Mouse (Mus musculus) kidney, postnatal 25 days (tissue): ENCODE results near the gene Vwa2.
A peak's percentile ranks its signal among the peaks of the same experiment; 100 is the strongest.

ENCODE experiments used
- DNase-seq, 2 experiments: peaks; one replicate each; pipeline ENCODE4 v3.0.0; 2021; ENCODE audit warnings: mixed read lengths in 2 of 2

The Vwa2 gene

DNA sequence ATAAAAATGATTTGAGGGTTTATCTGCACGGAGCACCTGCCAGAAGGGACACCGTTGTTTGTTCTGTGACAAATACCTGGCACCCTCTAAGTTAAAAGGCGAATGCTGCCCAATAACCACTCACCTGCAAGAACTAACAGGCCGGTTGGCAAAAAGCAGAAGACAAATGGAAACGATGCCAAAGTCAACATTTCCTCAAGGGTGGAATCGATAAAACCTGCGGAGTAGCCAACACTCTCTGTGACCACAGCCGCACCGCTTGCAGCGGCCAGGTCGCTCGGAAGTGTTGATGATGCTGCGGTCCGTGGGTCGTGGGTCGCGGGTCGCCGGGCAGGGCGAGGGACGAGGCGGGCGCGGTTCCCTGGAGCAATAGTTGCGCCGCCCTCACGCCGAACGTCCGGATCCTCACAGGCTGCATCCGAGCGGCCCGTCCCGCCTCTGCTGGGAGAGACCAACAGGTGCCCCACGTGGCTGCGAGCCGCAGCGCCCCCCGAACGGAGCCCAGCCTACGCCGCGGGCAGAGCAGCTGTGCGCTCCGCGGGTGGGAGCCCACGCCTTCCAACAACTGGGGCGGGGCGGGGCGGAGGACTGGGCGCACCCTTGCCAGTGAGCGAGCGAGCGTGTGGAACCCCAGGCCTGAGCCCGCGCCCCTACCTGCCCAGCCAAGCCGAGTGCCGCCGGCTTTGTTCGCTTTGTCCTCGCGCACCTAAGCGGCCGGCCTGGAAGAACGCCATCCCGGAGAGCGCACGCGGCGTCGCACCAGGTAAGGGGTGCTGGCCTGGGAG is at the start of gene Vwa2:
TSS of gene Vwa2 (plus strand) at position 434 of the 785 bp plus-strand sequence.
- DNase-seq: peak; percentile 25 to 65

DNA sequence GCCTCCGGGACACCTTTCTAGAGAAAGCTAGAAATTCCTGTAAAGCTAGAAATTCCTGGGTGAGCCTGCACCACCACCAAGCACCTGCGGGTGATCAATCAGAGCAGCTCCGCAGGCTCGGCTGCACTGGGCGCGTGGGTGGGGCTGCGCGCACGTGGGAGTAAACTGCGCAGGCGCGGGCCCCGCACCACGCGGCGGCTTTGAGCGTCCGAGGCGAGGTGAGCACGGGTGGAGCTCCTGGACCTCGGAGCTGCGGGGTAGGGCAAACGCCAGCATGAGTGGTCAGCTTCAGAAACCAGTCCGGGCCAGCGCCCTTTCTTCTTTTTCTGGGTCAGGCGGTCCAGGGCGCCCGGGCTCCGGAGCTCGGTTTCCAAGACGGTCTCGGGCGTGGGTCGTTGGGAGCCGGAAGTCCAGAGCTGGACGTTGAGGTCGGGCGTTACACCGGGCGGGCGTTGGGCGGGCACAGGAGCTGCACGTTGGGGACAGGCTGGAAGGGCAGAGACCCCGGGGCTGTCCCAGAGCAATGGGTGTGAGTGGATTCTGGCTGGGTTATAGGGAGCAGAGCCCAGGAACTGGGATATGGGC is 47.9 kb upstream of the Vwa2 start, which contains the start of gene Tdrd1:
TSS of gene Tdrd1 (plus strand) at position 163 of the 585 bp plus-strand sequence.
- no peak for DNase-seq

DNA sequence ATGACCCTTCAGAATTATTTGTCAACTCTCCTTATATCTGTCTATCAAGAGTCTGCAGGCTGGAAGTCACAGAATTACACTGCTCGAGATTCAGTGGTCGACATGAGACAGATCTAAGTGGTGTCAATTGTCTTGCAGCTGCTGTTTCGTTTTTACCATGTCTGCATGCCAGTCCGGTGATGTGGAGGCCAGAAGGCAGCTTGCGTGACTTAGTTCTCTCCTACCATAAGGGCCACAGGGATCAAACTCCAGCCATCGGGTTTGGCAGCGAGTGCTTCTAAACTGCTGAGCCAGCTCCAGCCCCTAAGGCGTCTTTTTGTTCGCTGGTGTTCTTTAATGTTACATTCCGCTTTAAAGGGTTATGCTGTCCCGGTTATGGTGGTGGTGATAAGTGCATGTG is 45.7 kb upstream of the Vwa2 start:
- DNase-seq: peak; percentile 52 to 54

DNA sequence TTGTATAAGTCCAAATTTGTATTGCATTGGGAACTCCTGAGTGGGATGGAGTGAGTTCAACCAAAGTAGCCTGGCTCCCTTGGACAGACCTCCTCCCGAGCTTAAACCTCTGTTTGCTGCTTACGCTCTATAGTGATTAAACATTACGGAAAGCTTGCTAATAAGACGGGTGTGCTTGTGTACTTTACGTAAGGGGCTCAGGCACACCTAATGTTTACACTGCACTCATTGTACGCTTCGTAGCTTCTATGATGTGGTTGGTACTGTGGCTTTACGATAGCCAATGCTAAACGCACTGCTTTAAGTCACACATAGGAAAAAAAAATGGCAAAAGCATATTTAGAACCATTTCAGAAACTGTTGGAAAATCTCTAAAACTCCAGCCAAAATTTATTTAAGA is 44.8 kb upstream of the Vwa2 start:
- no peak for DNase-seq

DNA sequence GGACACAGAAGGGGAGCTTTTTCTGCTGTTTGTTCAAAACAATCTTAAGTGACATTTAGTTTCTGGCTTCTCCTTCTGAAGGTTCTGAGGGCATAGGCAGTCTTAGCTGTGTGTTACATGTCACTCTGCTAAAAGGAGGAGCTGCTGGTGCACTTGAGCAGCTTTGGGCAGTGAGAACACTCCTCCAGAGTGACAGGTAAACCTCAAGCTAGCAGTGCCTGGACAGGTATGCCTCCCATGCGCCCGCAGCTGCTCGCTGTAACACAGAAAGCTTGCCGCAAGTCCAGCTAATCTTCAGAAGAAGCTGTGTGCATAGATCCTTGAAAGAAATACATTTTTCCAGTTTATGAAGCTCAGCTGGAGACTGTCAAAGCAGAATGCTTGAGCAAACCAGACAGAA is 43.9 kb upstream of the Vwa2 start:
- no peak for DNase-seq

DNA sequence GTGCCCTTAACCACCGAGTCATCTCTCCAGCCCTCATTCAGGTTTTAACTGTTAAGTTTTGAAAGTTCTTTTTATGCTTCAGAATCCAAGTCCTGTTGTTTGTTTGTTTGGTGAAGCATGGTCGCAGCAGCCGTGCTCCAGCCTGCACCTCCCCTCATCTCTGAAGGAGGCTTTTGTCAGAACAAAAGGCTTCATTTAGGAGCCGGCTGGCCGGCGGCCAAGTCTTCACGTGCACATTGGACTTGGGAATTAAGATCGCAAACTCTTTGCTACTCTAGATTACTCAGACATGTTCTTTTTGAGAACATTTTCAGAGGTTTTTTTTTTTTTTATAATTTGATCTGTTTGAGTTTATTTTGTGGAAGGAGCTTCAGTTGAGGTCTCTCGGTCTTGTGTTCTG is 38.7 kb upstream of the Vwa2 start:
- peak; percentile 66 to 70 for DNase-seq

DNA sequence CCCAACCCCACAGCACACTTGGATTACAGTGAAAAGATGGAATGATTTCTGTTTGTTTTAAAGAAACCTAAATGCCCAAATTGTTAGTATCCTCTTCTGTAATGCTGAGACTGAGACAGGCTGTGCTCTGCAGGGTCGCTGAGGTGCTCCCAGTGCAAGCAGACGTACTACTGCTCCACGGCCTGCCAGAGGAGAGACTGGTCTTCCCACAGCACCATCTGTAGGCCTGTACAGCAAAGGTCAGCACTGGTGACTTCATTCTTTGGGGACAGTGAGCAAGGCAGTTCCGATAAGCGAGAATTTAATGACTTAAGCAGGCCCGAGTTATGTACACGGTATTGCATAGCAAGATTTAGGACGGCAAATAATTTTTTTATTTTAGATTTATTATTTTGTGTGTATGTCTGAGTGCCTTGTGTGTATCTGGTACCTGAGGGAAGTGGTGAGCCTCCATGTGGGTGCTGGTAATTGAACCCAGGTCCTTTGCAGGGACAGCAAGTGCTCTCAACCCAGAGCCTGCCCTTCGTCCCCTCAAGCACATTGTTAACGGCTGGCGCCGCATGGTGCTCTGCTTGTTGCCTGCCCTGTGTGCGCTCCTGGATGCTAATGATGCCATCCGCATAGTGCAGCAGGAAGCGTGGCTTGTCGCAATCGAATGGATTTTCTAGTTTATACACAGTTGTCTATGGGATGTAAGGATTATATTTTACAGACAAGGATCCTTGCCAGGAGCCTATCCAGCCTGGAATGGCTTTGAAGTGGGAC is 34.9 kb upstream of the Vwa2 start:
- DNase-seq: no peak

DNA sequence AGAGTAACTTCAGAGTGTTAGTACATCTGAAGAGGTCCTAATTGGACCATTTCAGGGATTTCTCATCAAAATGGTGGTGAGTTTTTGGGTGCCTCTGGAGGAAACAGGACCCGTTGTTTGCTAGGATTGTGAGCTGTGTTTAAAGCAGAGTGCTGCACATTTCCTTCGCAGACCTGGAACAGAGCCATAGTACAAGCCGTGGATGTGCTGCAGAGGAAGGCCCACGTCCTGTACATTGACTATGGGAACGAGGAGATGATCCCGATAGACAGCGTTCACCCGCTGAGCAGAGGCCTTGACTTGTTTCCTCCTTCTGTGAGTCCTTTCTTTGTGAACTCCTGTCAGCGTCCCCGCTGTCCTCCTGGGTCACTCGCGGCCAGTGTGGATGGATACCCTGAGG is 31.1 kb upstream of the Vwa2 start:
- no peak for DNase-seq

DNA sequence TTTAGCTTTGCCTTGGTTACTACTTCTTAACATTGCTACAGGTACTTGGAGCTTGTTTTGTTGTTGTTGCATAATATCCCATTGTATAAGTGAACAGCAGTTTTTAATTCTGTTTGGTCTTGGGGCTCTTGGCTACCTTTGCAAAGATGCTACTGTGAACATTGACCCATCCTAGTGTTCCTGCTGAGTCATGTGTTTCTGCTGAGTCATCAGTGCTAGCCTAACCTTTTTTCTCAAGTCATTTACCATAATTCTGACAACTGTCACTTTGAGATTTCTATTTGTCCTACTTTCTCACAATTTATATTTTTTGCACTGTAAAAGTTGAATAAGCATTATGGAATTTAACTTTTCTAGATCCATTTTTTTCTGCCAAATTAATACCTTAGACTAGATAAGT is 21.5 kb upstream of the Vwa2 start:
- no peak for DNase-seq

DNA sequence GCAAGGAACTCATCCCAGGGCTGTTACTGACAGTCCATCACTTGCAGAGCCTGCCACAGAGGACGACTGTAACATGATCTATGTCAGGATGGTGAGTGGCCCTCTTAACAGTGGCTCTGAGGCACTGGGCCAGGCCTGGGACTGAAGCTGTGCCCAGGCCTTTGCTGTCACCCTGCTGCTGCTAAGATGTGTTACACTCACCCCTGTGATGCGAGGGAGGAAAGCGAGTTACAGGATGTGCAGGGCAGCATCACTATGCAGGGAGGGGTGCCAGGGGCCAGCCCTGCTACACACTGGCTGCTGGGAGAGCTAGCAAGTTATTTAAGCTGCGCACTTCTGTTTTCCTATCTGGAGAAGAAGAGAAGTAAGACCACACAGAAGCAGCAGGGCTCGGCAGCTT is 17.6 kb upstream of the Vwa2 start:
- no peak for DNase-seq

DNA sequence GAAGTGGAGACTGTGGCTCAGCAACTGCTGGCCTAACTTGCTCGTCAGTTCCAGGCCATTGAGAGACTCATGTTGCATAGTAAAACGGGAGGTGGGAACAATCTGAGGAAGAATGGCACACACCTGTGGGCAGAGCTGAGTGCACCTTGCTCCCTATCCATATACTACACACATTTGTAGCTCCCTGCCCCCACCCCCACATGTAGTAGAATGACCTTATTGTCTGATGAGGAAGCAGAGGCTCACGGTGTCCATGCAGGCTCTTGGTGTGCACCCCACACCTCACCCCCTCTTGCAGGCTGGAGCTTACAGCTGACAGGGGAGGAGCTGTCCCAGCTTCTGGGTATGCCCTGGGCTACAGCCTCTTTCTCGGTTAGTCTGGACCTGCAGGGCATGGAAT is 6.3 kb upstream of the Vwa2 start:
- no peak for DNase-seq

DNA sequence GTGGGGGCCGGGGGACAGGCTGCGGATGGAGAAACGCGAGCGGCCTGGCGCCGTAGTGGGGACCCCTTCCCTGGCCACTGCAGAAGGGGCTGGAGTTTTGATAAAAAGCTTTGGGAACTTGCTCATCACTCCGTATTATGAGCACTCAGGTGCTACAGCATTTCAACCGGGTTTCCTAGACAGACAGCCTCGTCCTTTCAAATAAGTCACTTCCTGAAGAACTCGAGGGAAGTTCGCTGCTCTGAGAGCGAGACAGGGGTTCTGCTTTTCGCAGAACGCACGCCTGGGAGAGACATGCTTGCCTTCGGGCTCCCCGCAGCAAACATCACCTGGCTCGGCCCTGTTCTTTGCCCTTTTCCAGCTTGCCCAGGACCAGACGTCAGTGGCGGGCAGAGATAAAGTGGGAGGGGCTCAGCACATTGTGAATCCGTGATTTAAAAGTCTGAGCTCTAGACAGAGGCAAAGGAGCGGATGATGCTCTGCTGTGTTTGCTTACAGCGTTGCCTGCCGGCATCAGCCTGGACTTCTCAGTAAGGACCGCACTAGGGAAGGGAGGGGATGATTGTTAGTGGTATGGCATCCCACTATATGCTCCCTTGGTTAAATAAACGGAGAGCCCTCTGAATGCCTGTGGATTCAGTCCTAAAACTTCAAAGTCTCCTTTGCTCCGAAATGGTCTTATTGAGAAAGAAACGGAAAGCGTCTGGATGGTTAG is 709 bp downstream of the Vwa2 start:
- DNase-seq: no peak

DNA sequence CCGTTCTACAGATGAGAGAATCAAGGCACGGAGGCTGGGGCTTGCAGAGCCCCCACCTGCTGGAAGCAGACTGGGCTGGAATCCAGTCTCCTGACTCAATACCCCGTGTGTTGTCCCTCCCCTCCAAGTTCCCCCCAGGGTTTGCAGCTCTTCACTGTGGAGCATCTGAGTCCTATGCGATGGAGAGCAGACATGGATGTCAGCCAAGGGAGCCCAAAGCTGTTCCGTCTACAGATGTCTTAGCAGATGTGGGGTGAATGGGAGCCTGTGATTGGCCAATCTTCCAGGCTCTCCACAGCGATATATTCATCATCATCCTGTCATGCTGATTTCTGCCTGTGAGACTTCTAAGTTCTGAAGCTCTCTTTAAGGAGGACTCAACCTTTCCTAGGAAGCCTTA is 3.3 kb downstream of the Vwa2 start:
- no peak for DNase-seq

DNA sequence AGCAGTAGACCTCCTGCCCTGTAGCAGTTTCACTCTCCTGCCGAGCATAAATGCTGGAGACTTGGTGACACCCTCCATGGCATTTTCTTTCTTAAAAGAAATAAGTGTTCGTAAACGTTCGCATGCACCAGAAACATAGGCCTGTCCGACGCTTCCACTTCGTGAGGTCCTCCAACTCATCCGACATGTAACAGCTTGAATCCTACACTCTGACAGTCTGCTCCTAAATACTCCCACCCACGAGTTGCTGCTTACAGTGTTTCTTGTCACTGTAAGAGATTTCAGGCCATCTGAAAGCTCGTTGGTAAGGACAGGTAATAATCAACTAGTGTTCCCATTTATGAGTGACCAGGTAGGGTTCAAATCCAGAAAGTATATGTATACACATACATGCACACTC is 13.8 kb downstream of the Vwa2 start:
- DNase-seq: no peak

DNA sequence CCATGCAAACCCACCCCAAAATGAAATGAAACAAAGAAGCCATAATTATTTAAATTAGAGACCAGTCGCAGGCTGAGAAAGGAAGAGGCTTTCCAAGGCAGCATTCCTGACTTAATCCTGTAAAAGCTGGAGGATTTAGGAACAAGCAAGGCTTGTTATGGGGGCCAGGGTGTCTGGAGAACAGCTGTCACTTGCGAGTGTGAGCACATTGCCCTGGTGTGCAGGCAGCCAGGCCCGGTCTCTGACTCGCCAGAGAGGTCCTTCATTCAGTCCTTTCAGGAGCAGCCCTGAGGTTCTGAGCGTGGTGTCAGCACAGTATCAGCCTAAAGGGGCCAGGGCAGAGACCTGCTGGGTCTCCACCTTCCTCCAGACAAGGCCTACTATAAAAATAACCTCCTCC is 14.6 kb downstream of the Vwa2 start:
- DNase-seq: no peak

DNA sequence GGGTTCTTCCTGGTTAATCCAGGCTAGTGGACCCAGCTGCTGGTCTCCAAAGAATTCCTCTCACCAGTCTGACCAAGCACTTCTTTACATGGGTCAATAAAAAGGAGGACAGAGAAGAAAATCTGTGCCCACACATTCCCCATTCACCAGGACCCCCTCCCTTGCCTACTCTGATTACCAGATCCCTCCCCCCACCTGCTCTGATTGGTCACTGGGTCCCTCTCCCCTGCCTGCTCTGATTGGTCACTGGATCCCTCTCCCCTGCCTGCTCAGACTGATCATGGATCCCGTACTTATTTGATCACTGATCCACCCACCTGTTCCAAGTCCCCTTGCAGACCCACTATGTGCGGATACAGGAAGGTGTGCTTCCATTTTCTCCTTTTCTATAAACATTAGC is 17.4 kb downstream of the Vwa2 start:
- DNase-seq: no peak

DNA sequence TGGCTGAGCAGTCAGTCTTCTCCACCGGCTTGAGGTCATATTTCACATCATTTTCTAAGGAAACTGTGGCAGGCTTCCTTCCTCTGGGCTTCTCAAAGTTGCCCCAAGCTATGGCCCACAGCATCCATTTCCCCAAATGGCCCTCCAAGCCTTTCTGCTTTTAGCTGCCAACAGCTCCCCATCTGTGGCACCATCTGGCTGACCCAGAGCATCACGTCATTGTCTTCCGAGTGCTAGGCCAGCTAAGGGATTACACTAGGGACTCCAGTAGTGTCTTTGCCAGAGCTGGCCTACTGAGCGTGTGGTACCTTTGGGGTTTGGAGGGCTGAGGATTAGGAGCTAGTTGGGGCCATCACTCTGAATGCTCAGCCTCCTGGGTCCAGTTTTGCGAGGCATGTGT is 18.5 kb downstream of the Vwa2 start:
- DNase-seq: no peak

DNA sequence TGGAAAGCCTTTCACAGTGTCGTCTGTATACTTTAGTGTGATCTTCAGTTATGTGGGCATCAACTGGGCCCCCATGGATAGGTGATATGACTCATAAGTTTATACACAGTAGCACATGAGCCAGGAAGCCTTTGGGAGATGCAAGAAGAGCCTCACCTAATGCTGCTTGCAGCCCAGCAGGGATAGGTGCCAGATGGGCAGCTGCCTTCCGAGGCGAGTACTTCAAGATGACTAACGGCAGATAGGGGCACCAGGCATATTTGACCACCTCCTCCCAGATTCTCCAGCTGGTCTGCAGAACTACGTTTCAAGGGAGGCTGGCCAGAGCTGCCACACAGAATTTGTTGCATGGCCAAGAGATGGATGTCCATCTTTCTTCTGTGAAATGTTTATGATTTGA is 19.3 kb downstream of the Vwa2 start:
- DNase-seq: no peak

DNA sequence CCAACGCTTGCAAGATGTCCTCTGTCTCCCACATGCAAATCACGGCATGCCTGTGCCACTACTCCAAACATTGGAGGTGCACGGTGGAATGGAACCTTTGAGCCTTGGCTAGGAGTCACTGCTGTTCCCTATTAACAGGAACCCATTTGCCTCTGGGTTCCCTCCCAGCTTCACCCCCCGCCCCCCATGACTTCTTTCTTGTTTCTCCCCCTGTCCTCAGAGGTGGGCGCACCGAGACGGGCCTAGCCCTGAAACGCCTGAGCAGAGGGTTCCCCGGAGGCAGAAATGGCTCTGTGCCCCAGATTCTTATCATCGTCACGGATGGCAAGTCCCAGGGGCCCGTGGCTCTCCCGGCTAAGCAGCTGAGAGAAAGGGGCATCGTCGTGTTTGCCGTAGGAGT is 23.6 kb downstream of the Vwa2 start:
- DNase-seq: peak; percentile 57 to 74

DNA sequence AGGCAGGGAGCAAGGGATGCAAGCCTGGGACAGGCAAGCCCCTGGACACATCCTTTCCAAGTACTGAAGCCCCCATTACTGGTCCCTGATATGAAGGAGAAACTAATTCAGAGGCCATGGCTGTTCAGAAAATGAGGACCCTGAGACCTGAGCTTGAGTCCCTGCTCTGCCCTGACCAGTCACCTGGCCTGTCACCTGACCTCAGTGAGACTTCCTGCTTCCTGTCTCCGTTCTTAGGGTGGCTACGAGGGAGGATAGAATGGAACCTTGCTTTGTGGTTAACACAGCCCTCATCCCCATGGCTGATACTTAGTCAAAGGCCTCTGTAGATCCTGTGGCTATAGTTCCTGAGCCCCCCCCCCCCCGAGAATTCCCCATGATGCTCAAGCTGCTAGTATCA is 30.0 kb downstream of the Vwa2 start:
- no peak for DNase-seq

DNA sequence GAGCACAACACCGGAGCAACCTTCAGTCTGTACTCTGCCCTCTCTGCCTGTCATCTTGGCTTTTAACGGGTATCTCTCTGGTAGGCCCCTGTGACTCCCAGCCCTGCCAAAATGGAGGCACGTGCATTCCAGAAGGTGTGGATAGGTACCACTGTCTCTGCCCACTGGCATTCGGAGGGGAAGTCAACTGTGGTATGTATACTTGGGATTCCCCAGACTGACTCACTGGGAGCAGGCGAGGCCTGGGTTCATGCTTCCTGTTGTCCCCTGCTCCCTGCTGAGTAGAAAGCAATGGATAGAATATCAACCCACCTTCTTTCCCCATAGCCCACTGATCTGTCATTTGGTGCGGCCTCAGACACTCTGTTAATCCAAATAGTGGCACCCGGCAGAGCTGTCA is 31.3 kb downstream of the Vwa2 start:
- DNase-seq: no peak

DNA sequence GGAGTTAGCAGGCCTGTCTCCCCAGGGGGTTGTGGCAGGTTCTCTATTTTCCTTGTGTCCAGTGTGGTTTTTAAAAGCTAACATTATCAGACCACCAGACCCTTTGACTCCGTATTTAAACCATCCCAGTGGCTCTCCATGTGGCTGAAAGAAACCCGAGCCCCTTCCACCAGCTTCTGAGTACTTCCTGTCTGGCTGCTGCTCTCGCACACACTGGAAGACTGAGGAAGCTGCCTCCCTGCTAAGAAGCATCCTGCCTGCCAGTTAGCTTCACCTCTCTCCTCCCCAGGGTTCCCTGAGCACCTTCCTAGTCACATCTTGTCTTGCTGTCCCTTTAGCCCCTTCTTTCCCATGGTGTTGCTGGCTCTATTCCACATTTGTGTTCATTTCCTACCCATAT is 33.8 kb downstream of the Vwa2 start:
- no peak for DNase-seq
